Mouse (Mus musculus): ENCODE results near the gene Gramd4.

- TF ChIP-seq TAL1 (IDR thresholded peaks at IDR 0.05; ENCODE audit: low read length) (no peak), GATA1 (IDR thresholded peaks at IDR 0.05; ENCODE audit: low read length) (no peak)
These were observed 118.0 kb downstream of the Gramd4 start for GRCm38 (mm10) chr15:86175253-86176050.
